Mouse (Mus musculus) heart, embryonic 14.5 days (tissue): ENCODE measurements around the gene Ofcc1. TPM values are rescaled to one million over a fixed set of nuclear protein-coding genes. Genes with fewer than 3 reads are reported as not detected.

Source experiments
- ATAC-seq: fragments of 200-750 bp; cut with Nextera tagmentation; 2 replicates; pipeline ENCODE4 v1.8.0; 2017; ENCODE audit warnings: low read depth, moderate TSS enrichment; ENCODE audit not compliant: insufficient number of reproducible peaks, insufficient read depth, low FRiP score
- H3K27ac ChIP-seq, 2 experiments: fragments of 200-500 bp in 1 of 2; fragments of 300-500 bp in 1 of 2; sonication (generic) in 1 of 2; replicated peaks in 1 of 2; 2 replicates each; pipeline ENCODE4 v1.5.1; 2012 to 2014; ENCODE audit warnings: low read depth in 2 of 2, low read length in 2 of 2, control low read depth in 1 of 2, mild to moderate bottlenecking in 1 of 2, mixed read lengths in 1 of 2; ENCODE audit not compliant: control insufficient read depth in 1 of 2, insufficient read depth in 1 of 2
- H3K27me3 ChIP-seq: fragments of 300-500 bp; sonication (generic); 2 replicates; pipeline ENCODE4 v1.6.1; 2014; ENCODE audit warnings: mild to moderate bottlenecking, low read length, control low read depth; ENCODE audit not compliant: control insufficient read depth, insufficient read depth
- H3K36me3 ChIP-seq: fragments of 300-500 bp; sonication (generic); 2 replicates; pipeline ENCODE4 v1.6.1; 2014; ENCODE audit warnings: mild to moderate bottlenecking, control low read depth, low read length, mixed read lengths; ENCODE audit not compliant: control insufficient read depth, insufficient read depth
- H3K4me1 ChIP-seq, 2 experiments: fragments of 200-500 bp in 1 of 2; fragments of 300-500 bp in 1 of 2; sonication (generic) in 1 of 2; 2 replicates each; pipeline ENCODE4 v1.6.1; 2012 to 2014; ENCODE audit warnings: low read length in 2 of 2, control low read depth in 1 of 2, mixed read lengths in 1 of 2; ENCODE audit not compliant: control insufficient read depth in 2 of 2, insufficient read depth in 2 of 2
- H3K4me2 ChIP-seq: fragments of 300-500 bp; sonication (generic); 2 replicates; pipeline ENCODE4 v1.6.1; 2014; ENCODE audit warnings: mild to moderate bottlenecking, low read length
- H3K4me3 ChIP-seq, 2 experiments: fragments of 200-500 bp in 1 of 2; fragments of 300-500 bp in 1 of 2; sonication (generic) in 1 of 2; 2 replicates each; pipeline ENCODE4 v1.5.1; 2012 to 2014; ENCODE audit warnings: low read length in 2 of 2, mild to moderate bottlenecking in 2 of 2, control low read depth in 1 of 2, low read depth in 1 of 2, moderate library complexity in 1 of 2; ENCODE audit not compliant: control insufficient read depth in 1 of 2, insufficient read depth in 1 of 2
- H3K9ac ChIP-seq: fragments of 300-500 bp; sonication (generic); 2 replicates; pipeline ENCODE4 v1.6.1; 2014; ENCODE audit warnings: mild to moderate bottlenecking, low read length
- H3K9me3 ChIP-seq: fragments of 300-500 bp; sonication (generic); 2 replicates; pipeline ENCODE4 v1.6.1; 2016; ENCODE audit warnings: low read length, control low read depth; ENCODE audit not compliant: control insufficient read depth
- WGBS: fragments of 180-500 bp; shearing (Covaris S2); extraction: QIAGEN DNeasy Blood & Tissue Kit; methylation state at CpG from one replicate; pipeline ENCODE4 v1.1.7; 2014; 5-methylcytosine and 5-hydroxymethylcytosine counted together
- polyA plus RNA-seq: library from polyadenylated mRNA; unstranded; fragments of >200 nt; fragmentation: Nextera tagmentation; extraction: Ambion mirVana; gene quantifications from 2 replicates; pipeline ENCODE4 v1.2.1, GENCODE M21; 2014

The Ofcc1 gene
- polyA plus RNA-seq, 1 experiment from 2014 or later: not detected

DNA sequence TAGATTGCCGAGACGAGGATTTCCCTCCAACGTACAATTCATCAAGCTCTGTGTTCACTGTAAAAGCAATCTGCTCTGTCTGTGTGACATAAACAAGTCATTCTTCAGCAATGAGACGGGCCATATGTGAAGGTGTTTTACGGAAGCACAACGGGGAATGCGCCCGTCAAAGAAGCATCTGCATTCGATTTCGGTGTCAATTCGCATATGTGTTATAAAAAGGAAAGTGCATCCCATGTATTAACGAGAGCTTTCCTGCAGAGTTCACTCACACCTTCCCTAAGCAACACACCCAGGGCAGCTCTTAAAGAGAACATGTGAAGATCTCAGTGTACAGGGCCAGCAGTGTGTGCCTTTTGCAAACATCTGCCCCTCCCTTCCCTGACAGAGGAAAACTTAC lies 225.6 kb downstream of the Ofcc1 start:
- Histone ChIP-seq H3K4me2 (no peak overlapping the region), H3K36me3 (no peaks in the 10 kb centered on the region), H3K4me1 (no peaks in the 10 kb centered on the region), H3K9ac (no peak overlapping the region), H3K9me3 (no peaks in the 10 kb centered on the region), H3K27ac (no peak overlapping the region), H3K27me3 (no peaks in the 10 kb centered on the region), H3K4me3 (no peak overlapping the region)
- no peak for ATAC-seq
- WGBS: 74% methylated on average over 12 of the region's 12 CpGs

DNA sequence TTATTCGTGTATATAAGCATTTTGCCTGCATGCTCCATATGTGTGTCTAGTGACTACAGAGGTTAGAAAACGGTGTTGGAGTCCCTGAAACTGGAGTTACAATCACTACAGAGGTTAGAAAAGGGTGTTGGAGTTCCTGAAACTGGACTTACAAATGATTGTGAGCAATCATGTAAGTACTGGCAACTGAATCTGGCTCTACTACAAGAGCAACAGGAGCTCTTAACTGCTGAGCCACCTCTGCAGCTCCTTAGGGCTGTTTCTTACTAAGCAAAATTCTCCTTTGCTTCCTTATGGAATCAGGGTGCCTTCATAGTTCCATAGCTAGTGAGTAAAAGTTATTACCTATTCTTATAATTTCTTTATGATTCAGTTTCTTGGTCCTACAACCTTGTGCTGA lies 237.4 kb downstream of the Ofcc1 start:
- H3K4me1 ChIP-seq: no peaks in the 10 kb centered on the region
- H3K4me2 ChIP-seq: no peak overlapping the region
- H3K9me3 ChIP-seq: no peaks in the 10 kb centered on the region
- no peaks in the 10 kb centered on the region for H3K27me3 ChIP-seq
- H3K27ac ChIP-seq: no peak overlapping the region
- WGBS: 75% methylated on average over 2 of the region's 2 CpGs
- ATAC-seq: no peak
- H3K9ac ChIP-seq: no peak overlapping the region
- H3K36me3 ChIP-seq: no peaks in the 10 kb centered on the region
- H3K4me3 ChIP-seq: no peak overlapping the region

DNA sequence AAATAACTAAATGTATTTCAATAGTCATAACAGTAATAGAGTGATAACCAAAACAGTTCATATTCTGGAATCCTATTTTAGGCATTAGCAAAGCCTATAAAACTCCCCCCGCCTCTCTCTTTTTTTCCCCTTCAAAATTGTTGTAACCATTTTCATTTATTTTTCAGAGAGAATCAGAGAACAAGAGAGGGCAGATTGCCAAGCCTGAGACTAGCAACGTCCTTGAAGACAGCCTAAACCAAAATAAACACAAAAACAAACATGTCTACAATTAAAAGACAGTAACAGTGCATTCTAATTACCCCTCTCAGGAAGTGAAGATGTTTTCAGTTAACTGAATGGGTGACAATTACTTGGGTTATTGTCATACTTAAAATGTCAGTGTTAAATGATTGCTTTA lies 248.9 kb downstream of the Ofcc1 start:
- Histone ChIP-seq H3K27ac (no peak overlapping the region), H3K9ac (no peak overlapping the region), H3K4me1 (no peaks in the 10 kb centered on the region), H3K27me3 (no peaks in the 10 kb centered on the region), H3K36me3 (no peaks in the 10 kb centered on the region), H3K9me3 (no peaks in the 10 kb centered on the region), H3K4me2 (no peak overlapping the region), H3K4me3 (no peak overlapping the region)
- no peak for ATAC-seq
- WGBS: 67% methylated on average over 2 of the region's 2 CpGs

DNA sequence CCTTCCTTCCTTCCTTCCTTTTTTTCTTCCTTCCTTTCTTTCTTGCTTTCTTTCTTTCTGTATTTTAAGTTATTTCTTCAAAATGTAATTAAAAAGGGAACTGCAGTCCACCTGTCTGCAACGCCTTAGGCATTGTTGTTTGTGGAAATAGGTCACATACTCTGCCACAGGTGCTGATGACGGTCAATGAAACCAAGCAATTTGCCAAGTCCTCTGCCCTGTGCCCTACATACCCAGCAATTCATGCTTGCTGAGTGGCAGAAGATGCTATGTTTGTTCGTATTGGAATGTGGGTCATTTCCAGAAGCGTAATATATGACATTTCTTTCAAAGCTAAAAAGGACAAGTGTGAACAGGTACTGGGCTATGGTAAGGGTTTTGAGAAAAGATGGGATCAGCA lies 285.0 kb downstream of the Ofcc1 start:
- Histone ChIP-seq H3K4me3 (no peak overlapping the region), H3K27ac (no peak overlapping the region), H3K9ac (no peak overlapping the region), H3K36me3 (no peaks in the 10 kb centered on the region), H3K27me3 (no peaks in the 10 kb centered on the region), H3K4me2 (no peak overlapping the region), H3K4me1 (no peaks in the 10 kb centered on the region), H3K9me3 (no peaks in the 10 kb centered on the region)
- 88% methylated on average over 4 of the region's 4 CpGs for WGBS
- ATAC-seq: no peak

DNA sequence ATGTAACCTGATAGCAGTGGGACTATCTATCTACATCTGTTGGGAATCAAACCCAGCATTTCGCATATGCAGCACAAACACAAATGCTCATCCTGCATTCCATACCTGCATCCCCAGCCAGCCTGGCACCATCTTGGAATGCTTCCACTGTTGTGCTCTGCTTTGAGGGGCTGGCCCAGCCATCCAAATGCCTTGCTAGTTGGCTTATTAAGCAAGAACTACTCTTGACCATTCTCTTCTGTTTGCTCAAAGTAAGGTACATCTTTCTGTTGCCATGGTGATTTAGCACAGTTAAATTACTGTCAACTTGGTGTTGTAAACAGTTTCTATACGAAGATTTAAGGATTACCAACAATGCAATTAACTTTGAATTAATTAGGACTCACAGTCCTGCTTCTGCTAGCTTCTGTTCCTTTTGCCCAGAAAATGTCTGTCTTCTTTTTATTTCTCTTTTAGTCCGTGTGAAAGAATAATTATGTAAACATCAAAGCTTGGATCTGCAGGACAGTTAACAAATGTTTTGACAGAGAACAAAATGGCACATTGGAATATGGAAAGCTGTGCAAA lies 286.3 kb downstream of the Ofcc1 start:
- Histone ChIP-seq H3K9ac (no peak overlapping the region), H3K27me3 (no peaks in the 10 kb centered on the region), H3K4me3 (no peak overlapping the region), H3K4me2 (no peak overlapping the region), H3K27ac (no peak overlapping the region), H3K9me3 (no peaks in the 10 kb centered on the region), H3K36me3 (no peaks in the 10 kb centered on the region), H3K4me1 (no peaks in the 10 kb centered on the region)
- 63% methylated on average over 3 of the region's 3 CpGs for WGBS
- no peak for ATAC-seq

DNA sequence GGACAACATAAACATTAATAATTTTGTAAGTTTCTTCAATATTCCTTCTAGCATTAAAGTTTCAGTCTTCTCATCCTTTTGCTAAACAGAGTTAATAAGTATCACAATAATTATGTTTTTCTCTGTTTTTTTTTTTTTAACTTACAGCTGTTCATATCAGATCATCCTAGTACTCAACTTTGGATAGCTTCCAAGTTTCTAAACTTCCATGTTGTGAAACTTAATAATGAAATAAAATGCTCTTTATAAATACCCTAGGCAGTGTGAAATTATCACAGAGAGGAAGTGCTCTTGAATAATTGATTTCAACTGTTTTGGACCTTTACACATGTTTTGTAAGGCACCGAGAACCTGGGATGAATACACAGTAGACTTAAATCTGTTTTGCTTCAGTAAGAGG lies 291.2 kb downstream of the Ofcc1 start:
- Histone ChIP-seq H3K36me3 (no peaks in the 10 kb centered on the region), H3K27me3 (no peaks in the 10 kb centered on the region), H3K4me2 (no peak overlapping the region), H3K9me3 (no peaks in the 10 kb centered on the region), H3K9ac (no peak overlapping the region), H3K4me3 (no peak overlapping the region), H3K4me1 (no peaks in the 10 kb centered on the region), H3K27ac (no peak overlapping the region)
- WGBS: 90% methylated on average over 1 of the region's 1 CpGs
- no peak for ATAC-seq

DNA sequence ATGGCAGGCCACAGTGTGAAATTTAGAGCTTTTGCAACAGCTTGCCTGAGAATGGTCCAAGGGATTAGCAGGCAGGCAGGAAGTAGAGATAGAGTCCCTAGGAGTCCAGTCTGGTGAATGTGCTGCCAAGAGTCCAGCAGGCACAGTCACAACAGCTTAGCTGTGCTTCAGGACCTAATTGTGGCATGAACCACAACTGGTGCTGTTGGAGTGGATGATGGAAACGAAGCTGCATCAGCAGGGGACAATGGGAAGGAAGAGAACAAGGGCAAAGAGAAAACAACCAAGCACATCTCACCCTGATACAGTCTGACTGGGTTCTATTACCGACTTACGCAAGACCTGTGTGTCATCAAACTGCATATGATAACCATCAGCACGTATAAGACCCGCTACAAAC lies 300.0 kb downstream of the Ofcc1 start:
- H3K9me3 ChIP-seq: no peaks in the 10 kb centered on the region
- no peaks in the 10 kb centered on the region for H3K27me3 ChIP-seq
- 81% methylated on average over 5 of the region's 5 CpGs for WGBS
- H3K9ac ChIP-seq: no peak overlapping the region
- no peak for ATAC-seq
- no peak overlapping the region for H3K4me2 ChIP-seq
- no peak overlapping the region for H3K27ac ChIP-seq
- H3K4me1 ChIP-seq: no peaks in the 10 kb centered on the region
- no peak overlapping the region for H3K4me3 ChIP-seq
- H3K36me3 ChIP-seq: no peaks in the 10 kb centered on the region

DNA sequence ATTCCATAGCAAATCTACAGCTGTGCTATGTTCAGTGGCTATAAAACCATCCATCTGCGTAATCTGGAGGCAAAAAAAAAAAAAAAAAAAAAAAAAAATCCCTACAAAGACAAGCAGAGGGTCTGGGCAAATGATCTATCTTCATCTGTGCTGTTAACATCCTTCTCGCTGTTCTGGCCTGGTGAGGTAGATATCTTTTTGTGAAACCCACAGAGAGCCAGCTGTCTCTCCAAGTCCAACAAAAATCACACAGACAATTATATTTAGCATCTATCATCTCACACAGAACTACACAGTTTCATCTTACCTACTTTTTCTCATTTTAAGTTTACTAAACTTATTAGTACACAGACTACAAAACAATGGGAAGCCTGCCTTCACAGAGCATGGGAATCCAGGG lies 323.4 kb downstream of the Ofcc1 start:
- Histone ChIP-seq H3K36me3 (no peaks in the 10 kb centered on the region), H3K4me1 (no peaks in the 10 kb centered on the region), H3K9me3 (no peaks in the 10 kb centered on the region), H3K4me3 (no peak overlapping the region), H3K27ac (no peak overlapping the region), H3K9ac (no peak overlapping the region), H3K4me2 (no peak overlapping the region), H3K27me3 (no peaks in the 10 kb centered on the region)
- 80% methylated on average over 2 of the region's 2 CpGs for WGBS
- ATAC-seq: no peak
